Mouse (Mus musculus): Measurements from ENCODE around the gene Atp5b. TPM values are rescaled to one million over a fixed set of nuclear protein-coding genes. Genes with fewer than 3 reads are reported as not detected.
"Not testable (repeated sequence)": the region's sequence is repeated elsewhere in the genome, so short reads cannot be mapped to it uniquely, and the experiment has no call there.

Atp5b gene
- polyA plus RNA-seq, 1 experiment from 2014 or later = 3,631 TPM

DNA sequence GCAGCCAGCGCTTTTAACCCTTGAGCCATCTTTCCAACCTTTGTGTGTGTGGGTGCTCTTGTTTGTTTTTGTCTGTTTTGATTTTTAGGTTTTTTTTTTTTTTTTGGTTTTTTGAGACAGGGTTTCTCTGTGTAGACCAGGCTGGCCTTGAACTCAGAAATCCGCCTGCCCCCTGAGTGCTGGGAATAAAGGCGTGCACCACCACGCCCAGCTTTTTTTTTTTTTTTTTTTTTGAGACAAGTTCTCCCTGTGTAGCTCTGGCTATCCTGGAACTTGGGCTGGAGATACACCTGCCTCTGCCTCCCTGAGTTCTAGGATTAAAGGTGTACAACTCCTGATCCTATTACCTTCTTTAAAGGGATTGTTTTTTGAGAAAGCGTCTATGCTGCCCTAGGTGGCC, 22.0 kb upstream of the Atp5b start:
- Histone ChIP-seq H3K4me3 (replicated peaks; ENCODE audit: low read depth, low read length) (peak overlapping the region; percentile 89), H3K9ac (ENCODE audit: low read depth, low read length) (no peak overlapping the region; the same call in 1 of the 2 replicates), H3K36me3 (ENCODE audit: insufficient read depth, low read length) (no peaks in the 10 kb centered on the region), H3K27ac (no peak overlapping the region), H3K9me3 (replicated peaks; ENCODE audit: low read length) (no peaks in the 10 kb centered on the region), H3K4me2 (ENCODE audit: low read length) (peak overlapping the region; percentile 79), H3K27me3 (ENCODE audit: insufficient read depth, low read length) (no peaks in the 10 kb centered on the region), H3K4me1 (replicated peaks; ENCODE audit: insufficient read depth, low read length) (peaks cover 3% of the 10 kb centered on the region; the same call in 1 of the 2 replicates)
- DNase-seq (ENCODE audit: low spot score) (no peak), ATAC-seq (replicated peaks; ENCODE audit: low FRiP score, low read depth) (no peak)
- TF ChIP-seq CTCF (IDR thresholded peaks at IDR 0.05; ENCODE audit: low read depth) = no peak
- WGBS = 84% methylated on average over 5 of the region's 5 CpGs

DNA sequence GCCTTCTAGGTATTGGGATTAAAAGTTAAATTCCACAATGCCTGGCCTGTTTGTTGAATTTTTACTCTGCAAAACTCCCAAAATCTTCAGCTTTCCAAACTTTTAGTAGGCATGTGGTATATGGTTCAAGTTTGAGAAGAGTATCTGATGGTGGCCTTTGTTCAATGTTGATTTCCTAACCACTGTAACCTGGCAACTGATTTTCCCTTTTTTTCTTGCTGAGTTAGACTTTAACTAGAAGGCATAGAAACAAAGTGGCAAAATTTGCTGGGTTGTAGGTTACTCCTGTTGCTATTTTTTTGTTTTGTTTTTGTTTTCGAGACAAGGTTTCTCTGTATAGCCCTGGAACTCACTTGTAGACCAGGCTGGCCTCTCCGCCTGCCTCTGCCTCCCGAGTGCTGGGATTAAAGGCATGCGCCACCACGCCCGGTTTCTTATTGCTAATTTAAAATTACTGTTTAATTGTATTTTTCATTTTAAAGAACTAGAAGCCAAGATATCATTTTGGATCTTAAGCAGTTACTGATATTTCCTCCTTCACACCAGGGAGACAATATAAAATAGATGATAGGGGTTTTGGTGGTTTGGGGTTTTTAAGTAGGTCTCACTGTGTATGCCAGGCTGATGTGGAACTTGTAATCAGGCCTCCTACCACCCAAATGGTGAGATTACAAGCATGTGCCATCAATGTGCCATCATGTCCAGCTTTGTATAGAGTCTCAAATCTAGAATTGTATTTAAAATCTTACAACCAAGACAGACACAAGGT, 20.7 kb upstream of the Atp5b start:
- no peaks in the 10 kb centered on the region for H3K36me3 ChIP-seq (ENCODE audit: insufficient read depth, low read length)
- H3K4me2 ChIP-seq (ENCODE audit: low read length) = no peak overlapping the region
- H3K27ac ChIP-seq = no peak overlapping the region
- TF ChIP-seq CTCF (IDR thresholded peaks at IDR 0.05; ENCODE audit: low read depth) = no peak
- WGBS = 90% methylated on average over 6 of the region's 6 CpGs
- H3K4me1 ChIP-seq (replicated peaks; ENCODE audit: insufficient read depth, low read length) = peaks cover 3% of the 10 kb centered on the region; the same call in 1 of the 2 replicates
- no peaks in the 10 kb centered on the region for H3K27me3 ChIP-seq (ENCODE audit: insufficient read depth, low read length)
- H3K4me3 ChIP-seq (replicated peaks; ENCODE audit: low read depth, low read length) = no peak overlapping the region
- ATAC-seq (replicated peaks; ENCODE audit: low FRiP score, low read depth) = no peak
- DNase-seq (ENCODE audit: low spot score) = no peak
- H3K9me3 ChIP-seq (replicated peaks; ENCODE audit: low read length) = no peaks in the 10 kb centered on the region
- H3K9ac ChIP-seq (ENCODE audit: low read depth, low read length) = no peak overlapping the region

DNA sequence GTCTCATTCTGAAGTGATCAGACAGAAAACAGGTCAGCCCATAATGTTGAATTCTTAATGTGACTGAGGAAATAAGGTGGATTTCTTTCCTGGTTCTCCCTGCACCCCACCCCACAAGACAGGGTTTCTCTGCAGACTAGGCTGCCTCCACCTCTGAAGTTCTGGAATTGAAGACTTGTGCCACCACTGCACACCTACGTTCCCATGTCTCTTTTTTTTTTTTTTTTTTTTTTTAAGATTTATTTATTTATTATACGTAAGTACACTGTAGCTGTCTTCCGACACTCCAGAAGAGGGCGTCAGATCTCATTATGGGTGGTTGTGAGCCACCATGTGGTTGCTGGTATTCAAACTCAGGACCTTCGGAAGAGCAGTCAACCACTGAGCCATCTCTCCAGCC, 17.0 kb upstream of the Atp5b start:
- Histone ChIP-seq H3K4me3 (replicated peaks; ENCODE audit: low read depth, low read length) (no peak overlapping the region), H3K27ac (no peak overlapping the region), H3K9me3 (replicated peaks; ENCODE audit: low read length) (no peaks in the 10 kb centered on the region), H3K36me3 (ENCODE audit: insufficient read depth, low read length) (peaks cover 11% of the 10 kb centered on the region; the same call in 1 of the 2 replicates), H3K4me1 (replicated peaks; ENCODE audit: insufficient read depth, low read length) (no peaks in the 10 kb centered on the region; the same call in 1 of the 2 replicates), H3K27me3 (ENCODE audit: insufficient read depth, low read length) (no peaks in the 10 kb centered on the region), H3K9ac (ENCODE audit: low read depth, low read length) (no peak overlapping the region), H3K4me2 (ENCODE audit: low read length) (no peak overlapping the region)
- DNase-seq (ENCODE audit: low spot score) (no peak), ATAC-seq (replicated peaks; ENCODE audit: low FRiP score, low read depth) (no peak)
- 83% methylated on average over 5 of the region's 5 CpGs for WGBS
- 0 out of 2 replicates have a peak, but pooled peaks have one; percentile 12 for TF ChIP-seq CTCF (IDR thresholded peaks at IDR 0.05; ENCODE audit: low read depth)

DNA sequence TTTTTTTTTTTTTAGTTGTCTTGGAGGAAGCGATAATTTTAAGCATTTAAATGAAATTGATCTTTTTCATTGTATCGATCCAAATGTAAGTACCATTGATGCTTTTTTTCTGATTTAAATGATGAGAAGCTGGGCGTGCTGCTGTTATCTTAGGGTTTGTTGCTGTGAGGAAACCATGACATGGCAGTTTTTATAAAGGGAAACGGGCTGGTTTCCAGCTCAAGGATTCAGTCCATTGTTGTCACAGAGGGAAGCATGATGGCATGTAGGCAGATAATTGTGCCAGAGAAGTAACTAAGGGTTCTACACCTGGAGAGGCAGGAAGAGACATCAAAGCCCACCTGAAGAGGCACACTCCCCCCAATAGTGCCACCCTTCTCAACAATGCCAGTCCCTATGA, 13.9 kb upstream of the Atp5b start:
- H3K9ac ChIP-seq (ENCODE audit: low read depth, low read length) = no peak overlapping the region
- no peaks in the 10 kb centered on the region for H3K4me1 ChIP-seq (replicated peaks; ENCODE audit: insufficient read depth, low read length)
- DNase-seq (ENCODE audit: low spot score) (no peak), ATAC-seq (replicated peaks; ENCODE audit: low FRiP score, low read depth) (no peak)
- no peak for TF ChIP-seq CTCF (IDR thresholded peaks at IDR 0.05; ENCODE audit: low read depth)
- peaks cover 33% of the 10 kb centered on the region for H3K36me3 ChIP-seq (ENCODE audit: insufficient read depth, low read length)
- no peak overlapping the region for H3K4me2 ChIP-seq (ENCODE audit: low read length)
- H3K27me3 ChIP-seq (ENCODE audit: insufficient read depth, low read length) = no peaks in the 10 kb centered on the region
- no peak overlapping the region for H3K27ac ChIP-seq
- WGBS = 94% methylated on average over 4 of the region's 4 CpGs
- H3K4me3 ChIP-seq (replicated peaks; ENCODE audit: low read depth, low read length) = no peak overlapping the region
- no peaks in the 10 kb centered on the region for H3K9me3 ChIP-seq (replicated peaks; ENCODE audit: low read length)

DNA sequence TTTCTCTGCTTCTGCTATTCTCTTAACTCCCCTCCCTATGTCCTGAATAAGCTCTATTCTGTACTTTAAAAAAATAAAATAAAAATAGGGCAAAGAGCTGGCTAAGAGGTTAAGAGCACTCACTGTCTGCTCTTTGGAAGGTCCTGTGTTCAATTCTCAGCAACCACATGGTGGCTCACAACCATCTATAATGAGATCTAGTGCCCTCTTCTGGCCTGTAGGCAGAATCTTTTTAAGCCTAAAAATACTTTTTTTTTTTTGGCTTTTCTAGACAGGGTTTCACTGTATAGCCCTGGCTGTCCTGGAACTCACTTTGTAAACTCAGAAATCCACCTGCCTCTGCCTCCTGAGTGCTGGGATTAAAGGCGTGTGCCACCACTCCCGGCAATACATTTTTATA, 12.6 kb upstream of the Atp5b start:
- peaks cover 33% of the 10 kb centered on the region for H3K36me3 ChIP-seq (ENCODE audit: insufficient read depth, low read length)
- 96% methylated on average over 2 of the region's 2 CpGs for WGBS

DNA sequence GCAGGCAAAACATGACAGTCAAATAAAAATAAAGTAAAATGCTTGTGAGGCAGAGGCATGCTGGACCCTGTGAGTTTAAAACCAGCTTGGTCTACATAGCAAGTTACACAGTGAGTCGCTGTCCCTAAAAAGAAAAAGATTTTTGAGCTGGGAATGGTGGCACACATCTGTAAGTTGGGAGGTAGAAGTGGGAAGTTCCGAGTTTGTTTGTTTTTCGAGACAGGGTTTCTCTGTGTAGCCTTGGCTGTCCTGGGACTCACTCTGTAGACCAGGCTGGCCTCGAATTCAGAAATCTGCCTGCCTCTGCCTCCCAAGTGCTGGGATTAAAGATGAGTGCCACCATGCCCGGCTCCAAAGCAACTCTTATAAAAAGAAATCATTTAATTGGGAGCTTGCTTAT, 4.8 kb upstream of the Atp5b start:
- not testable (repeated sequence) for H3K27me3 ChIP-seq (ENCODE audit: insufficient read depth, low read length); H3K4me2 ChIP-seq (ENCODE audit: low read length); H3K36me3 ChIP-seq (ENCODE audit: insufficient read depth, low read length); H3K27ac ChIP-seq; H3K4me1 ChIP-seq (replicated peaks; ENCODE audit: insufficient read depth, low read length); H3K9ac ChIP-seq (ENCODE audit: low read depth, low read length); DNase-seq (ENCODE audit: low spot score); H3K4me3 ChIP-seq (replicated peaks; ENCODE audit: low read depth, low read length); ATAC-seq (replicated peaks; ENCODE audit: low FRiP score, low read depth); H3K9me3 ChIP-seq (replicated peaks; ENCODE audit: low read length)
- WGBS = 76% methylated on average over 5 of the region's 5 CpGs

More for the DNA sequence above, 12.6 kb upstream of the Atp5b start:
- H3K4me1 ChIP-seq (replicated peaks; ENCODE audit: insufficient read depth, low read length); H3K4me3 ChIP-seq (replicated peaks; ENCODE audit: low read depth, low read length); H3K9me3 ChIP-seq (replicated peaks; ENCODE audit: low read length); H3K27me3 ChIP-seq (ENCODE audit: insufficient read depth, low read length); H3K27ac ChIP-seq; H3K4me2 ChIP-seq (ENCODE audit: low read length); H3K9ac ChIP-seq (ENCODE audit: low read depth, low read length); ATAC-seq (replicated peaks; ENCODE audit: low FRiP score, low read depth); DNase-seq (ENCODE audit: low spot score): not testable (repeated sequence)
- peak; percentile 31 for TF ChIP-seq CTCF (IDR thresholded peaks at IDR 0.05; ENCODE audit: low read depth)

Measured in kidney, postnatal 0 days (tissue).